Mouse (Mus musculus) embryonic facial prominence, embryonic 12.5 days (tissue): ENCODE results near the gene Tbxa2r. TPM values are rescaled to one million over a fixed set of nuclear protein-coding genes. Genes with fewer than 3 reads are reported as not detected.
A peak's percentile ranks its signal among the peaks of the same experiment; 100 is the strongest.

Experiments
- ATAC-seq: fragments of 200-750 bp; cut with Nextera tagmentation; 2 replicates; pipeline ENCODE4 v1.8.0; 2017; ENCODE audit not compliant: insufficient number of reproducible peaks, insufficient read depth, low FRiP score, low TSS enrichment
- H3K27ac ChIP-seq: fragments of 300-500 bp; sonication (generic); 2 replicates; pipeline ENCODE4 v1.5.1; 2016; ENCODE audit warnings: mild to moderate bottlenecking
- H3K27me3 ChIP-seq: fragments of 300-500 bp; sonication (generic); 2 replicates; pipeline ENCODE4 v1.6.1; 2016; ENCODE audit warnings: mild to moderate bottlenecking, moderate library complexity
- H3K36me3 ChIP-seq: fragments of 300-500 bp; sonication (generic); 2 replicates; pipeline ENCODE4 v1.6.1; 2016; ENCODE audit warnings: mild to moderate bottlenecking
- H3K4me1 ChIP-seq: fragments of 300-500 bp; sonication (generic); 2 replicates; pipeline ENCODE4 v1.6.1; 2016
- H3K4me2 ChIP-seq: fragments of 300-500 bp; sonication (generic); replicated peaks from 2 replicates; pipeline ENCODE4 v1.6.1; 2016; ENCODE audit warnings: mild to moderate bottlenecking, moderate library complexity
- H3K4me3 ChIP-seq: fragments of 300-500 bp; sonication (generic); 2 replicates; pipeline ENCODE4 v1.5.1; 2016; ENCODE audit warnings: mild to moderate bottlenecking
- H3K9ac ChIP-seq: fragments of 300-500 bp; sonication (generic); 2 replicates; pipeline ENCODE4 v1.6.1; 2016; ENCODE audit warnings: mild to moderate bottlenecking, moderate library complexity
- H3K9me3 ChIP-seq: fragments of 300-500 bp; sonication (generic); 2 replicates; pipeline ENCODE4 v1.6.1; 2016; ENCODE audit warnings: mild to moderate bottlenecking, moderate library complexity
- WGBS: fragments of 180-500 bp; shearing (Covaris S2); methylation state at CpG from one replicate; pipeline ENCODE4 v1.1.7; 2016; 5-methylcytosine and 5-hydroxymethylcytosine counted together
- polyA plus RNA-seq: library from polyadenylated mRNA; unstranded; fragments of >200 nt; fragmentation: Nextera tagmentation; extraction: Ambion mirVana; gene quantifications from 2 replicates; pipeline ENCODE4 v1.2.1, GENCODE M21; 2016

The Tbxa2r gene
- 2.8 and 3.1 TPM in 2 replicates for polyA plus RNA-seq

DNA sequence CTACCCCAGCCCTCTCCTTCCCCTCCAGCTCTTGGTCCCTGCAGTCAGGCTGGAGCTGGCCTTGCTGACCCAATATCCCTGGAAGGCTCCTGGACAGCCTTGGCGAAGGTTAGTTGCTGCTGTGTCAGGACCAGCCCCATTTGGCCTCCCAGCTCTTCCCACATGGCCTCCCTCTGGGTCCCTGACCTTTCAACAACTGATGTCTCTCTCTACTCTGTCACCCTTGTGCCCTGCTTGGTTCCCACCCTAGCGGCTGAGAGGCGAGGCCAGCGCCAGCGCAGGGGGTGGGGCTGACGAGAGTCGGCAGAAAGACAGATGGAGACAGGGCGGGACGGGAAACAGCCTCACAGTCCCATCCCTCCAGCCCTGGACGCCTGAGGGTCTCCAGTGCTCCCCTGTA lies at the start of gene Tbxa2r:
Gene Tbxa2r (plus strand): TSS at position 346 of the 400 bp plus-strand sequence.
- WGBS, result 14% methylated on average over 10 of the region's 10 CpGs
- H3K27me3 ChIP-seq, result peaks cover 20% of the 10 kb centered on the region
- peaks cover 19% of the 10 kb centered on the region for H3K4me1 ChIP-seq
- H3K9ac ChIP-seq, result peak within 1 kb of the TSS; percentile 27; the same call in 1 of the 2 replicates
- H3K9me3 ChIP-seq, result no peaks in the 10 kb centered on the region
- H3K4me2 ChIP-seq, result no peak within 1 kb of the TSS
- no peak within 1 kb of the TSS for H3K4me3 ChIP-seq
- peaks cover 43% of the 10 kb centered on the region for H3K36me3 ChIP-seq
- no peak for ATAC-seq
- H3K27ac ChIP-seq, result peak within 1 kb of the TSS; percentile 78

GRCm38 (mm10) chr10:81279496-81279895 lies 49.0 kb upstream of the Tbxa2r start:
- Histone ChIP-seq H3K9me3 (no peaks in the 10 kb centered on the region), H3K4me1 (no peaks in the 10 kb centered on the region), H3K4me3 (no peak overlapping the region), H3K9ac (no peak overlapping the region), H3K27me3 (peaks cover 34% of the 10 kb centered on the region), H3K36me3 (no peaks in the 10 kb centered on the region), H3K27ac (no peak overlapping the region), H3K4me2 (no peak overlapping the region)
- WGBS, result 42% methylated on average over 10 of the region's 10 CpGs
- no peak for ATAC-seq

DNA sequence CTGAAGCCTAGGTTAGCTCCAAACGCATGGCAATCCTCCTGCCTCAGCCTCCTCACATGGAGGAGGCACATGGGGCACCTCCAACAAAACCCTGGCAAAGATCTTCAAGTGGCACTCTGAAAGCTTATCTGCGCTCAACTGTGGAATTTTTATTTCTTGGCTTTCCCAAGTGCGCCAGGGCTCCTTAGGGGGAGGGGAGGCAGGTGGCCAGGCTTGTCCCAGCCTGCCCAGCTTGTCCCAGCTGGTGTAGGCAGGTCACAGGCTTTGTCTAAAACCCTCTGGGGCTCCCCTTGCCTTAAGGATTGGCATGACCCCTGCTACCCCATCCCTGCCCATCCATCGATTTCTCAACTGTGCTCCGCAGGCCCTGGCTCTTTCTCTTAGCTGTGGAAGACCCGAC lies 44.3 kb upstream of the Tbxa2r start:
- peaks cover 45% of the 10 kb centered on the region for H3K27me3 ChIP-seq
- peaks cover 7% of the 10 kb centered on the region; the same call in 1 of the 2 replicates for H3K4me1 ChIP-seq
- H3K4me2 ChIP-seq, result no peak overlapping the region
- no peak for ATAC-seq
- 0 out of 2 replicates have a peak overlapping the region, but pooled peaks have one; percentile 17 for H3K9ac ChIP-seq
- H3K4me3 ChIP-seq, result no peak overlapping the region
- no peaks in the 10 kb centered on the region for H3K9me3 ChIP-seq
- no peaks in the 10 kb centered on the region for H3K36me3 ChIP-seq
- WGBS, result 54% methylated on average over 6 of the region's 6 CpGs
- H3K27ac ChIP-seq, result 0 out of 2 replicates have a peak overlapping the region, but pooled peaks have one; percentile 23

GRCm38 (mm10) chr10:81284719-81285118 lies 43.8 kb upstream of the Tbxa2r start:
- Histone ChIP-seq H3K27ac (0 out of 2 replicates have a peak overlapping the region, but pooled peaks have one; percentile 23), H3K27me3 (peaks cover 46% of the 10 kb centered on the region), H3K36me3 (no peaks in the 10 kb centered on the region), H3K4me3 (0 out of 2 replicates have a peak overlapping the region, but pooled peaks have one; percentile 10), H3K9me3 (no peaks in the 10 kb centered on the region), H3K9ac (0 out of 2 replicates have a peak overlapping the region, but pooled peaks have one; percentile 17), H3K4me1 (peaks cover 7% of the 10 kb centered on the region; the same call in 1 of the 2 replicates), H3K4me2 (peak overlapping the region; percentile 69; the same call in 1 of the 2 replicates)
- WGBS, result 9% methylated on average over 17 of the region's 17 CpGs
- ATAC-seq, result no peak

DNA sequence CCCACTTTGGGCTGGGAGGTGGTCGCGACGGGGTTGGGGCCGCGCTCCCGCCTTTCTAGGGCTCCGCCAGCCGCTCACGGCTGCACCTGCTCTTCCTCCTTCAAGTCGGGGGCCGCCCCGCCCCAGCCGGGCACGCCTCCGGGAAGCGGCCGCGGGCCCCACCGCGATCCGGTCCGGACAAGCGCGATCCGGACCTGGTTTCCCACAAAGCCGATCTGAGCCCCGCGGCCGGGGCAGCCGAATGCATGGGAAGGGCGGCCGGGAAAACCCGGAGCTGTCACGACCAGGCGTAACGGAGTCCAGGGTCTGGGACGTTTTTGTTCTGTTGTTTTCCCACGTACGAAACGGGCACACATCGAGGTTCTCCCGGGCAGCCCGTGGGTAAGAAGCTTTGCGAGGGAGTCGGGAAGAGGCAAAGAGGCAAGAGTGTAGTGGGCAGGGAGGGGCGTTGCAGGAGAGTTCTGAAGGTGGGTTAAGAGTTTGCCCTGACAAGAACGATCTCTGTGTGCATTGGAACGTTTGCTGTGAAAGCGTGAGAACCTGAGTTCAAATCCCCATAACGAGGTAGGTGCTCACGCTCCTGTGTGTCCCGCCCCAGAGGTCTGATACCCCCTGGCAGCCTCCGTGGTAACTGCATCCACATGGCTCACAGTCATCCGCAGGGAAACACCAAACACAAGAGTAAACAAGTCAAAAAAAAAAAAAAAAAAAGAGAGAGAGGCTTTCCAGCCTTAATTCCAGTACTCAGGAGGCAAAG lies 42.7 kb upstream of the Tbxa2r start:
- ATAC-seq, result peak; percentile 20
- peaks cover 53% of the 10 kb centered on the region for H3K27me3 ChIP-seq
- H3K36me3 ChIP-seq, result no peaks in the 10 kb centered on the region
- peak overlapping the region; percentile 34 for H3K9ac ChIP-seq
- peak overlapping the region; percentile 69 for H3K4me2 ChIP-seq
- no peaks in the 10 kb centered on the region for H3K9me3 ChIP-seq
- peaks cover 11% of the 10 kb centered on the region; the same call in 1 of the 2 replicates for H3K4me1 ChIP-seq
- no peak overlapping the region for H3K27ac ChIP-seq
- 2% methylated on average over 54 of the region's 54 CpGs for WGBS
- peak overlapping the region; percentile 41 for H3K4me3 ChIP-seq

DNA sequence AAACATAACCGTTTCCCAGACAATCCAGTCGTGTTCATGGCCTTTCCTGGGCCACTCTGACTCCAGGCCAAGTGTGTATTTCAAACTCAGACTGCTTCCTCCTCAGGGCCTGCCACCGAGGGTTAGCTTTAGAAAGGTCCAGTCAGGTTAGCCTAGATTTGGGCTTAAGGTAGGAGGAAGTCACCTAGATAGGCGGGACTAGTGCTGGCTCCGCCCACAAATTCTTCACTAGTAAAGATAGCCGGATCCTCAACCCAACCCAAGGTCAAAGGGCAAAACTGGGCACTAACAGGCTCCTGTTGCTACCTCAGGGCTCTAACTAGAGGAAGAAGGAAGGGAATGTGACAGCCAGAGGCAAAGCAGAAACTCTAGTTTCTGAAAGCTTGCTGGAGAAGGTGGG lies 41.9 kb upstream of the Tbxa2r start:
- H3K27me3 ChIP-seq, result peaks cover 53% of the 10 kb centered on the region
- no peak overlapping the region for H3K27ac ChIP-seq
- H3K36me3 ChIP-seq, result no peaks in the 10 kb centered on the region
- H3K9me3 ChIP-seq, result no peaks in the 10 kb centered on the region
- no peak overlapping the region for H3K9ac ChIP-seq
- H3K4me2 ChIP-seq, result no peak overlapping the region
- H3K4me3 ChIP-seq, result no peak overlapping the region
- peaks cover 15% of the 10 kb centered on the region; the same call in 1 of the 2 replicates for H3K4me1 ChIP-seq
- WGBS, result 36% methylated on average over 6 of the region's 6 CpGs
- ATAC-seq, result no peak

- ATAC-seq, result no peak
- H3K36me3 ChIP-seq, result no peaks in the 10 kb centered on the region
- peaks cover 53% of the 10 kb centered on the region for H3K27me3 ChIP-seq
- 60% methylated on average over 8 of the region's 8 CpGs for WGBS
- H3K4me2 ChIP-seq, result no peak overlapping the region
- H3K9me3 ChIP-seq, result no peaks in the 10 kb centered on the region
- H3K27ac ChIP-seq, result no peak overlapping the region
- H3K4me1 ChIP-seq, result peaks cover 15% of the 10 kb centered on the region; the same call in 1 of the 2 replicates
- H3K9ac ChIP-seq, result no peak overlapping the region
- H3K4me3 ChIP-seq, result no peak overlapping the region
Measured at GRCm38 (mm10) chr10:81287513-81288157, 40.9 kb upstream of the Tbxa2r start.

GRCm38 (mm10) chr10:81288601-81289000 lies 39.9 kb upstream of the Tbxa2r start:
- H3K27me3 ChIP-seq, result peaks cover 44% of the 10 kb centered on the region
- H3K4me1 ChIP-seq, result peaks cover 16% of the 10 kb centered on the region; the same call in 1 of the 2 replicates
- no peaks in the 10 kb centered on the region for H3K9me3 ChIP-seq
- ATAC-seq, result no peak
- 23% methylated on average over 6 of the region's 6 CpGs for WGBS
- no peaks in the 10 kb centered on the region for H3K36me3 ChIP-seq
- no peak overlapping the region for H3K27ac ChIP-seq
- H3K4me2 ChIP-seq, result no peak overlapping the region
- no peak overlapping the region for H3K9ac ChIP-seq
- no peak overlapping the region for H3K4me3 ChIP-seq

DNA sequence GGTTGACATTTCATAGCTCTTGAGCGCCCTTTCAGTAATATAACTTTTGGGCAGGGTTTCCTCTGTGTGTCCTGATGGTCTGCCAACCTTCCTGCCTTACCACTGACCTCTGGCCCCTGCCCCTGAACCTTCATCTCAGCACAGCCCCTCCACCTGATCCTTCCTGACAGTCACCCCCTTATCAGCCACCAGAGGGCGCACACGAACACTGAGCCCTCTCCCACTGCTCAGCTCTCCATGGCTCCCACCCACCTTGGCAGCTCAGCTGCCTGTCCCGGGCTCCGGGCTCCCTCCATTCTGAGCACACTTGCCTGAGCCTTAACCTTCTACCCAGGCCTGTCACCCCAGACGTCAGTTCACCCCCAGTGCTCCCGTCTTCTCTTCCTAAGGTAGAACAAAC lies 39.3 kb upstream of the Tbxa2r start:
- ATAC-seq, result no peak
- Histone ChIP-seq H3K27me3 (peaks cover 37% of the 10 kb centered on the region), H3K9me3 (no peaks in the 10 kb centered on the region), H3K9ac (no peak overlapping the region), H3K4me3 (no peak overlapping the region), H3K4me1 (peaks cover 23% of the 10 kb centered on the region), H3K36me3 (no peaks in the 10 kb centered on the region), H3K27ac (no peak overlapping the region), H3K4me2 (no peak overlapping the region)
- 3% methylated on average over 7 of the region's 7 CpGs for WGBS

GRCm38 (mm10) chr10:81289811-81290210 lies 38.7 kb upstream of the Tbxa2r start:
- no peak overlapping the region for H3K27ac ChIP-seq
- peaks cover 32% of the 10 kb centered on the region for H3K27me3 ChIP-seq
- ATAC-seq, result no peak
- 60% methylated on average over 14 of the region's 14 CpGs for WGBS
- no peaks in the 10 kb centered on the region for H3K36me3 ChIP-seq
- no peak overlapping the region for H3K4me2 ChIP-seq
- H3K4me3 ChIP-seq, result no peak overlapping the region
- no peaks in the 10 kb centered on the region for H3K9me3 ChIP-seq
- no peak overlapping the region for H3K9ac ChIP-seq
- H3K4me1 ChIP-seq, result peaks cover 27% of the 10 kb centered on the region

- ATAC-seq, result no peak
- peaks cover 23% of the 10 kb centered on the region for H3K27me3 ChIP-seq
- no peak overlapping the region; the same call in 1 of the 2 replicates for H3K4me2 ChIP-seq
- 0 out of 2 replicates have a peak overlapping the region, but pooled peaks have one; percentile 7 for H3K4me3 ChIP-seq
- 13% methylated on average over 23 of the region's 24 CpGs for WGBS
- no peaks in the 10 kb centered on the region for H3K36me3 ChIP-seq
- peaks cover 27% of the 10 kb centered on the region for H3K4me1 ChIP-seq
- no peak overlapping the region; the same call in 1 of the 2 replicates for H3K27ac ChIP-seq
- H3K9me3 ChIP-seq, result no peaks in the 10 kb centered on the region
- H3K9ac ChIP-seq, result no peak overlapping the region
Measured at GRCm38 (mm10) chr10:81290698-81291460, 37.7 kb upstream of the Tbxa2r start.
